Comparison of ENCODE assay signal across 22 mouse cellular contexts in genomic region chr5:67103016-67103415, GRCm38 (mm10). TPM values are rescaled to one million over a fixed set of nuclear protein-coding genes. Genes with fewer than 3 reads are reported as not detected.
"Had no signal": no experiment of that assay in that cellular context is flagged by ENCODE, and none has a peak within 500 bp of the region (broad histone marks: within the 10 kb centered on the region; RNA-seq: fewer than 3 reads in every experiment).

No protein-coding gene starts in this region.

- H3K27ac ChIP-seq: lung, embryonic 15.5 days; macrophage; midbrain, embryonic 12.5 days; neural tube, embryonic 12.5 days; stomach, embryonic 15.5 days; stomach, postnatal 0 days had no signal

- H3K4me3 ChIP-seq: lung, embryonic 15.5 days; megakaryocyte, embryonic 14.5 days; midbrain, embryonic 12.5 days; neural tube, embryonic 12.5 days; stomach, embryonic 15.5 days had no signal

- ATAC-seq: liver, postnatal 0 days; lung, postnatal 0 days had no signal

- H3K9ac ChIP-seq: liver, postnatal 0 days; lung, embryonic 15.5 days; midbrain, embryonic 12.5 days; neural tube, embryonic 12.5 days; stomach, embryonic 15.5 days had no signal

- DNase-seq: liver, postnatal 0 days; lung, adult 2 months; lung, postnatal 14 days; lung, postnatal 36 days; midbrain, embryonic 14.5 days; right cerebral cortex, postnatal 14 days; thymus, adult 2 months; thymus, postnatal 25 days; thymus, postnatal 4 days had no signal

- H3K36me3 ChIP-seq: lung, embryonic 15.5 days; midbrain, embryonic 12.5 days; neural tube, embryonic 12.5 days; stomach, embryonic 15.5 days had no signal

- H3K4me2 ChIP-seq: lung, embryonic 15.5 days; midbrain, embryonic 12.5 days; neural tube, embryonic 12.5 days; stomach, embryonic 15.5 days had no signal

- H3K9me3 ChIP-seq: lung, embryonic 15.5 days; midbrain, embryonic 12.5 days; neural tube, embryonic 12.5 days; stomach, embryonic 15.5 days had no signal

- H3K4me1 ChIP-seq: lung, embryonic 15.5 days had no signal

RNA-seq across cellular contexts. Expression of gene Phox2b, which starts 3.9 kb away (rescaled TPM):
- total RNA-seq: megakaryocyte progenitor cell, adult 5-6 weeks; monocyte, adult 5-6 weeks; neutrophil, adult 5-6 weeks had no signal
- polyA plus RNA-seq: liver, postnatal 0 days; macrophage; spleen, adult 2 months; testis, adult 2 months; thymus, adult 2 months had no signal
